Mouse (Mus musculus): ENCODE data around the gene Dedd2. TPM values are rescaled to one million over a fixed set of nuclear protein-coding genes. Genes with fewer than 3 reads are reported as not detected.

Dedd2 gene
- total and polyA plus RNA-seq, 3 experiments = 14.3 to 21.7 (median 18.4) TPM

GRCm38 (mm10) chr7:25195148-25195547 lies 25.3 kb downstream of the Dedd2 start:
- intact Hi-C loops (cut with DNase I) = no loop called here

GRCm38 (mm10) chr7:25192110-25192509 lies 28.3 kb downstream of the Dedd2 start:
- Histone ChIP-seq H3K4me3 (no peak overlapping the region), H3K36me3 (ENCODE audit: control insufficient read depth, insufficient read depth, low read length) (no peaks in the 10 kb centered on the region), H3K27ac (no peak overlapping the region), H3K79me2 (replicated peaks; ENCODE audit: control insufficient read depth, insufficient read depth, low read length) (no peaks in the 10 kb centered on the region), H3K27me3 (ENCODE audit: control insufficient read depth, insufficient read depth, low read length) (no peaks in the 10 kb centered on the region), H3K9ac (ENCODE audit: low read depth, low read length) (no peak overlapping the region), H3K4me1 (ENCODE audit: control insufficient read depth, insufficient read depth, low read length) (no peaks in the 10 kb centered on the region)
- TF ChIP-seq CTCF (IDR thresholded peaks at IDR 0.05) = no peak
- TF ChIP-seq EP300 (IDR thresholded peaks at IDR 0.05; ENCODE audit: insufficient read depth, low read depth, low read length) = no peak
- TF ChIP-seq POLR2A (IDR thresholded peaks at IDR 0.05; ENCODE audit: insufficient read depth, low read depth, low read length) = no peak
- intact Hi-C loops (cut with DNase I) = no loop called here
- DNase-seq = no peak
- 66% methylated on average over 8 of the region's 8 CpGs for WGBS

More at GRCm38 (mm10) chr7:25195148-25195547, 25.3 kb downstream of the Dedd2 start:
- 77% methylated on average over 3 of the region's 3 CpGs for WGBS
- DNase-seq = no peak
- no peak for TF ChIP-seq POLR2A (IDR thresholded peaks at IDR 0.05; ENCODE audit: insufficient read depth, low read depth, low read length)
- TF ChIP-seq EP300 (IDR thresholded peaks at IDR 0.05; ENCODE audit: insufficient read depth, low read depth, low read length) = no peak
- Histone ChIP-seq H3K4me3 (no peak overlapping the region), H3K36me3 (ENCODE audit: control insufficient read depth, insufficient read depth, low read length) (no peaks in the 10 kb centered on the region), H3K79me2 (replicated peaks; ENCODE audit: control insufficient read depth, insufficient read depth, low read length) (no peaks in the 10 kb centered on the region), H3K4me1 (ENCODE audit: control insufficient read depth, insufficient read depth, low read length) (peaks cover 5% of the 10 kb centered on the region), H3K27me3 (ENCODE audit: control insufficient read depth, insufficient read depth, low read length) (no peaks in the 10 kb centered on the region), H3K9ac (ENCODE audit: low read depth, low read length) (no peak overlapping the region), H3K27ac (no peak overlapping the region)

DNA sequence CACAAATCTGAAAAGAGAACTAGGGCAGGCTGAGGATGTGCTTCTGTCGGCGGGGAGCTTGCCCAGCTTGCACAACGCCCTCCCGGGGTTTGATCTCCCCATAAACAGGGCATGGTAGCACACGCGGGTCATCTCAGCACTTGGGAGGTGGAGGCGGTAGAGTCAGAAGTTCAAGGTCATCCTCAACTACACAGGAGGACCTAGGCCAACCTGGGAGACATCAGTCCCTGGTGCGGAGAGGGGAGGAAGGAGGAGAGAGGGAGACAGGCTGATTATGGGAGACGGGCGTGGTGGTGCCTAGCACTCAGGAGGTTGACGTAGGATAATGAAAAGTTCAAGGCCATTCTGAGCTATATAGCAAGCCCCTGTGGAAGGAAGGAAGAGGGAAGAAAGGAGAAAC lies 29.6 kb downstream of the Dedd2 start:
- intact Hi-C loops (cut with DNase I) = no loop called here
- Histone ChIP-seq H3K27me3 (ENCODE audit: control insufficient read depth, insufficient read depth, low read length) (no peaks in the 10 kb centered on the region), H3K36me3 (ENCODE audit: control insufficient read depth, insufficient read depth, low read length) (no peaks in the 10 kb centered on the region), H3K4me1 (ENCODE audit: control insufficient read depth, insufficient read depth, low read length) (no peaks in the 10 kb centered on the region), H3K27ac (no peak overlapping the region), H3K4me3 (no peak overlapping the region), H3K9ac (ENCODE audit: low read depth, low read length) (no peak overlapping the region), H3K79me2 (replicated peaks; ENCODE audit: control insufficient read depth, insufficient read depth, low read length) (no peaks in the 10 kb centered on the region)
- TF ChIP-seq EP300 (IDR thresholded peaks at IDR 0.05; ENCODE audit: insufficient read depth, low read depth, low read length) (no peak), CTCF (IDR thresholded peaks at IDR 0.05) (no peak), POLR2A (IDR thresholded peaks at IDR 0.05; ENCODE audit: insufficient read depth, low read depth, low read length) (no peak)
- DNase-seq = no peak
- 81% methylated on average over 11 of the region's 11 CpGs for WGBS

- H3K4me3 ChIP-seq = no peak overlapping the region
- H3K9ac ChIP-seq (ENCODE audit: low read depth, low read length) = no peak overlapping the region
- intact Hi-C loops (cut with DNase I) = loop anchor here (1.0 to 5.0 kb wide), 3 partner anchors 55 to 156 kb away; no protein-coding TSS in a partner anchor
- no peaks in the 10 kb centered on the region; the same call in 1 of the 2 replicates for H3K27me3 ChIP-seq (ENCODE audit: control insufficient read depth, insufficient read depth, low read length)
- no peaks in the 10 kb centered on the region for H3K79me2 ChIP-seq (replicated peaks; ENCODE audit: control insufficient read depth, insufficient read depth, low read length)
- 28% methylated on average over 21 of the region's 21 CpGs for WGBS
- H3K36me3 ChIP-seq (ENCODE audit: control insufficient read depth, insufficient read depth, low read length) = no peaks in the 10 kb centered on the region
- H3K27ac ChIP-seq = no peak overlapping the region
- H3K4me1 ChIP-seq (ENCODE audit: control insufficient read depth, insufficient read depth, low read length) = no peaks in the 10 kb centered on the region
- peak; percentile 82 to 89 for DNase-seq
- no peak; the same call in 1 of the 2 replicates for TF ChIP-seq CTCF (IDR thresholded peaks at IDR 0.05)
- peak; percentile 84 for TF ChIP-seq EP300 (IDR thresholded peaks at IDR 0.05; ENCODE audit: insufficient read depth, low read depth, low read length)
- TF ChIP-seq POLR2A (IDR thresholded peaks at IDR 0.05; ENCODE audit: insufficient read depth, low read depth, low read length) = no peak
Observed at GRCm38 (mm10) chr7:25187662-25188650, 32.5 kb downstream of the Dedd2 start.

DNA sequence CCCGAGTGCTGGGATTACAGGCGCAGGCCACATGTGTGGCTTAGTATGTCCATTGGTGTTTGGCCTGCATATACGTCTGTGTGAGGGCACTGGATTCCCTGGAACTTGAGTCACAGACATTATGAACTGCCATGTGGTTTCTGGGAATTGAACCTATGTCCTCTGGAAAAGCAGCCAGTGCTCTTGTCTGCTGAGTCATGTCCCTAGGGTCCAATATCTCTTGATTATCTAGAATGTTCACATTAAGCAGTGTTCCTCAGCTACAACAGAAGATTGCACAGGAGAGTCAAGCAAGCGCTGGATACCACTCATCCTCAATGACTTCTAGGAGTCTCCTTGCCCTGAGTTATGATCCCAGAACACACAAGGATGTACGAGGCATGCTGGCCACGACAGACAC lies 36.3 kb downstream of the Dedd2 start:
- H3K36me3 ChIP-seq (ENCODE audit: control insufficient read depth, insufficient read depth, low read length) = no peaks in the 10 kb centered on the region
- DNase-seq = no peak
- H3K27me3 ChIP-seq (ENCODE audit: control insufficient read depth, insufficient read depth, low read length) = peaks cover 14% of the 10 kb centered on the region
- H3K27ac ChIP-seq = no peak overlapping the region
- H3K4me3 ChIP-seq = no peak overlapping the region
- no peaks in the 10 kb centered on the region for H3K79me2 ChIP-seq (replicated peaks; ENCODE audit: control insufficient read depth, insufficient read depth, low read length)
- no peaks in the 10 kb centered on the region for H3K4me1 ChIP-seq (ENCODE audit: control insufficient read depth, insufficient read depth, low read length)
- 71% methylated on average over 6 of the region's 6 CpGs for WGBS
- intact Hi-C loops (cut with DNase I) = no loop called here
- H3K9ac ChIP-seq (ENCODE audit: low read depth, low read length) = no peak overlapping the region
- TF ChIP-seq EP300 (IDR thresholded peaks at IDR 0.05; ENCODE audit: insufficient read depth, low read depth, low read length) = no peak
- no peak for TF ChIP-seq POLR2A (IDR thresholded peaks at IDR 0.05; ENCODE audit: insufficient read depth, low read depth, low read length)
- TF ChIP-seq CTCF (IDR thresholded peaks at IDR 0.05) = no peak

DNA sequence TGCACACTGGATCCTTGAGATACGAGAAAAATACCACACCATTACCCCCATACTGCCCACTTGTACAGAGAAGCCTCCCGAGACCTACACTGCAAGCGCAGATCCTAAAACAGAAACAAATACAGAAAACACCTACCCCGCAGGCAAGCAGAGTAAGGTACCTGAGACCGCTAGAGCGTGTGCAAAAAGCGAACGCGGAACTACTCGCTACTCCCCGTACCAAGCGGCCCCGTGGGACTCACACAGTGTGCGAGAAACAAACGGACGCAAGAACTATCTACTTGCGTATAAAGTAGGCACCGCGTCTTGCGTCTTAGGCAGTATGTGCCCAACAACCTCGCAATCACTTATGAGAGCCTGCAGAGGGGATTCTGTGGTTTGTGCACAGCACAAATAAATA lies 38.6 kb downstream of the Dedd2 start:
- intact Hi-C loops (cut with DNase I) = no loop called here
- peaks cover 19% of the 10 kb centered on the region for H3K27me3 ChIP-seq (ENCODE audit: control insufficient read depth, insufficient read depth, low read length)
- H3K9ac ChIP-seq (ENCODE audit: low read depth, low read length) = no peak overlapping the region
- 9% methylated on average over 21 of the region's 21 CpGs for WGBS
- DNase-seq = no peak
- no peaks in the 10 kb centered on the region for H3K79me2 ChIP-seq (replicated peaks; ENCODE audit: control insufficient read depth, insufficient read depth, low read length)
- no peaks in the 10 kb centered on the region; the same call in 1 of the 2 replicates for H3K4me1 ChIP-seq (ENCODE audit: control insufficient read depth, insufficient read depth, low read length)
- H3K27ac ChIP-seq = no peak overlapping the region
- no peak overlapping the region for H3K4me3 ChIP-seq
- TF ChIP-seq EP300 (IDR thresholded peaks at IDR 0.05; ENCODE audit: insufficient read depth, low read depth, low read length) = no peak
- TF ChIP-seq POLR2A (IDR thresholded peaks at IDR 0.05; ENCODE audit: insufficient read depth, low read depth, low read length) = no peak
- TF ChIP-seq CTCF (IDR thresholded peaks at IDR 0.05) = no peak
- H3K36me3 ChIP-seq (ENCODE audit: control insufficient read depth, insufficient read depth, low read length) = no peaks in the 10 kb centered on the region

Data from heart, adult 2 months (tissue).